Mouse (Mus musculus): ENCODE measurements around the gene Olfr193.
"Not testable (repeated sequence)": the region's sequence is repeated elsewhere in the genome, so short reads cannot be mapped to it uniquely, and the experiment has no call there.

The Olfr193 gene

DNA sequence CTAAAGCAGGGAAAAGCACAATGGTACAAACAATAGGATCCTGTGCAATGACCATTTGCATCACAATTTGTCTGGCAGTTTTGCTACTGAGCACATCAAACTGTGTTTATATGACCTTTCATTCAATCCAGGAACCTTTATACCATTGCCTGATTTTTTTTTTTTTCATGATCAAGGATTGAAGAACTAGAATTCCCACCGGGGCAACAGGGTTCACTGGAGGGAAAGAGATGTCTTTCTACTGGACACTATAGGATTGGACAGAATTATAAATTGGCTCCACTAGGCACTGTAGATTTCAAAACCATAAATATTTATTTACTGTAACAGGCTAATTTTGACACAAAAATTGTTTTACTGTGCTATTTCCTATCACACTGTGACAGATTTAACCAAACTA lies at the start of gene Olfr193:
Gene Olfr193, minus strand, starts transcription at position 101 of the 400 bp plus-strand sequence.
- no peak for DNase-seq (ENCODE audit: low read depth)

DNA sequence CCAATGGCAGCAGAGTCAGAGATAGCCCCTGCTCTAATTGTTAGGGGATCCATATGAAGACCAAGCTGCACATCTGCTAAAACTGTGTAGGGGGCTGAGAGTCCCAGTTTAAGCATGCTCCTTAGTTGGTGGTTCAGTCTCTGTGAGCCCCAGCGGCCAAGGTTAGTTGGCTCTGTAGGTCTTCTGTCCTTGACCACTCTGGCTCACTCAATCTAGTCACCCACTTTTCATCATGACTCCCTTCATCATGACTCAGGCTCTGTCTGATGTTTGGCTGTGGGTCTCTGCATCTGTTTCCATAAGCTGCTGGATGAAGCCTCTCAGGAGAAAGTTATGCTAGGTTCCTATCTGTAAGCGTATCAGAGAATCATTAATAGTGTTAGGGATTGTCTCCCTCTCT lies 40.3 kb upstream of the Olfr193 start:
- DNase-seq (ENCODE audit: low read depth) = no peak

DNA sequence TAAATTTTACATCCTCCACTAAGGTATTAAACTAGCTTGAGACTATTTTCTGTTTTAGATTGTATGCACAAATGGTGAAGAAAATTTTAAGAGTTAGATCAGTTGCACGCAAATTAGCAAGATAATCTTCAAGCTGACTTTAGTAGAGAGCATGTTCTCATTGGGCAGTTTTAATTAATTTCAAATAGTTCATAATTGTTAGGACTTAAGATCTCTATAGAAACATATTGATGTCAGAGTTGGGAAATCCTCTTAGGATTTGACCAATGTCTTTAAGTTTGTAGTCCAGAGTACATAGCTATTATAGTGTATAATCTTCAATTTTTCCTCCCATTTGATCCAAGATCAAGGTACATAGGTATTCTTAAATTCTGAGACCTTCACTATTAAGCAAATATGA lies 35.1 kb upstream of the Olfr193 start, which contains the start of gene Olfr195:
Gene Olfr195, plus strand, starts transcription at position 301 of the 400 bp plus-strand sequence.
- DNase-seq (ENCODE audit: low read depth) = no peak

DNA sequence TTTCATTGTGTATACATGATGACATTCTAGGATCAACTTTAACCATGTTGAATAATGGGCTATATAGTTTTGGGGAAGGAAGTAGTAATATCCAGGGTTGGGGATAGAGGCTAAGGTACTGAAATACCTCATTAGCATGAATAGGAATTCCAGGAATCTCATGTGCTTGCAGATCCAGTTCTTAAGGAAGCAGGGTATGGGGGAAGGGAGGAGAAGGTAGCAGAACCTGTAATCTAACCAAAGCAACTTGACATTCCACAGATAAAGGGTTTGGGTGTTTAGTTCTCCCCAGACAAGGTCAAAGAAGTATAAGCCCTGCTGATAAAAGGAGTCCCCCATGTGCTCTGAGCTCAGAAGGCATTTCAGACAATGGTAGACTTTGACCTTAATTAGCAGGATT lies 29.4 kb upstream of the Olfr193 start:
- DNase-seq (ENCODE audit: low read depth) = no peak

DNA sequence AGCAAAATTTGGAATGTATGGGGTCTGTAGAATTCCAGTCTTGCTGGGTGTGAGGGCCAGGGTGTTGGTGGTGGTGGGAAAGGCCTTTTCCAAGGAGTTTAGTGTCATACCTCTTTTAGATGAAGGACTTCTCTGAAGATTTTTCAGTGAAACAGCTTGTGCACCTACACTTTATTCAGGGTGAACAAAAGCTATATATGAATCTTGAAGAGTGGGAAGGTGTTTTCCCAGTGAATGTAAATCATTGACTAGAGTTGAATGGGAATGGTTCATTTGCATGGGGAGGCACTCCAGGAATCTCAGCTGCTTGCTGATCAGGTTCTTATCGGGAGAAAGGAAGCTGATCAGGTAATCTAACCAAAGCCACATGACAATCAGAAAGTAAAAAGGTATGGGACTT lies 19.1 kb upstream of the Olfr193 start:
- DNase-seq (ENCODE audit: low read depth) = no peak

DNA sequence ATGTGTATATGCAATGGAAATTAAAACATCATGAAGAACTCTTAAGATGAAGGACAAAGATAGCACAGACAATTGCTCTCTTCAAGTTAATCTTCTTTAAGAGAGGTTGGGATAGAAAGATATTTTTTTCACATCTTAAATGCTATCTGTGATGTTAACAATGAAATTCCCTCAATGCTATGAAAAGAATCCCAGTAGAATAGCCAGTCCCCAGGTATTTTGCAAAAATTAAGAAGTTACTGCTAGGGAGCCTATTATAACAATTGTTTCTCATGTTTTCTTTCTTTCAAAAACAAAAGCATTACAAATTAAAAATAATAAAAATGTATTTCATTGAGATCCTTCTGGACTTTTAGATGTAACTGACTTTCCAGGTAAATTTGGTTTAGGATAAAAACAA lies 9.3 kb upstream of the Olfr193 start, which contains the start of gene Olfr194:
Gene Olfr194, minus strand, starts transcription at position 101 of the 400 bp plus-strand sequence.
- no peak for DNase-seq (ENCODE audit: low read depth)

DNA sequence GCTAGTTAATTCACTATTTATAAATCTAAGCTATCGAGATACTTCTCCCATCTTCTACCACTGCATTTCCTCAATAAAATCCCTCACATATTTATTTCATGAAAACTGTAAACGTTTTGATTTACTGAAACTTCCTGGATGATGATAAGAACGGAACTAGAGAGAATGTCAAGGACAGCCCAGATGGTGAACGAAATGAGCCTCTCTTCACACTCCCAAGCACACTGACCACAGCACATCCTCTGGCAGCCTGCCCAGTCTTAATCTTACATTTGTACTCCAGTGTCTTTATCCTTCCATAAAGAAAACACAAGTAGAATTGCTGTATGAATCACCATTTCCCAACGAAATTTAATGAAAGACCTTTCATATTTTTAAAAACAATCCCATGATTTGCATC lies 3.2 kb downstream of the Olfr193 start:
- not testable (repeated sequence) for DNase-seq (ENCODE audit: low read depth)

DNA sequence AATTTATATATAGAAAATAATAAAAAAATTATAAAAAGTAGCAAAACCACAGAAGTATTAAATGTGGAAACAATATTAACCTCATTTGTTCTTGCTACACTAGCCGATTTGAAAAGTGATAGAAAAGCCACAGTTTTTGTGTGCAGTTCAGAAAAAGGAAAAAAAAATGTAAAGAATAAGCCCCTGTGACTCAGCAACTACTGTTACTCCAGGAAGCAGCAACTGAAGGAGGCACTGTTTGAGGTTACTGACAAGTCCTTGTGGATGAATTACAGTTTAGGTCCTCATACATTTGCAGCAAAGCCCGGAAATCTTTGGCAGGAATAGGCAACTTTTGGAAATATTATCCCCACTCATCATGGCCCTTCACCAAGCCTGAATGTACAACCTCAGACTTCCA lies 6.4 kb downstream of the Olfr193 start:
- DNase-seq (ENCODE audit: low read depth) = no peak

DNA sequence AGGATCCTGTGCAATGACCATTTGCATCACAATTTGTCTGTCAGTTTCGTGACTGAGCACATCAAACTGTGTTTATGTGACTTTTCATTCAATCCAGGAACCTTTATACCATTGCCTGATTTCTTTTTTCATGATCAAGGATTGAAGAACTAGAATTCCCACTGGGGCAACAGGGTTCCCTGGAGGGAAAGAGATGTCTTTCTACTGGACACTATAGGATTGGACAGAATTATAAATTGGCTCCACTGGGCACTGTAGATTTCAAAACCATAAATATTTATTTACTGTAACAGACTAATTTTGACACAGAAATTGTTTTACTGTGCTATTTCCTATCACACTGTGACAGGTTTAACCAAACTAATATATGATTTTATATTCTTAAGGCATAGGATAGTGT lies 22.0 kb downstream of the Olfr193 start, which contains the start of gene Olfr191:
Gene Olfr191, minus strand, starts transcription at position 101 of the 400 bp plus-strand sequence.
- not testable (repeated sequence) for DNase-seq (ENCODE audit: low read depth)

DNA sequence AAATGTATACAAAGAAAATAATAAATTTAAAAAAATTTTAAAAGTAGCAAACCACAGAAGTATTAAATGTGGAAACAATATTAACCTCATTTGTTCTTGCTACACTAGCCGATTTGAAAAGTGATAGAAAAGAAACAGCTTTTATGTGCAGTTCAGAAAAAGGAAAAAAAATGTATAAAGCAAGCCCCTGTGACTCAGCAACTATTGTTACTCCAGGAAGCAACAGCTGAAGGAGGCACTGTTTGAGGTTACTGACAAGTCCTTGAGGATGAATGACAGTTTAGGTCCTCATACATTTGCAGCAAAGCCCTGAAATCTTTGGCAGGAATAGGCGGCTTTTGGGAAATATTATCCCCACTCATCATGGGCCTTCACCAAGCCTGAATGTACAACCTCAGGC lies 30.6 kb downstream of the Olfr193 start:
- not testable (repeated sequence) for DNase-seq (ENCODE audit: low read depth)

DNA sequence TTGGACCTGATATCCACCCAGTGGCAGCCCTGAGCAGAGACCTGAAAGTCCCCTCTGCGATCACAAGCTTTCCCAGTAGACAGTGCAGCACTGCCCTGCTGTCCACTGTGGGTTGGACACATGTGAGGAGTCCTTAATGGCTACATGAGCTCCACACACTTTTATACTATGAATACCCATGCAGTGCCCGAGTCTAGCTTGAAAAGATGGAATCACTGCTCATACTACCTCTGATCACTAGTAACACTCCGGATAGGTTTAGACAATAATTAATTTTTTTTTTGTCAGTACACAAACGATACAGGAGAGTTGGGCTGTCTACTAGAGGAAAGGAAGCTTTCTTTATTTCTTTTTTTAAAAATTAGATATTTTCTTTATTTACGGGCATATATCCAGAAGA lies 33.8 kb downstream of the Olfr193 start, which contains the start of gene Olfr190:
Gene Olfr190, minus strand, starts transcription at position 101 of the 400 bp plus-strand sequence.
- no peak for DNase-seq (ENCODE audit: low read depth)

DNA sequence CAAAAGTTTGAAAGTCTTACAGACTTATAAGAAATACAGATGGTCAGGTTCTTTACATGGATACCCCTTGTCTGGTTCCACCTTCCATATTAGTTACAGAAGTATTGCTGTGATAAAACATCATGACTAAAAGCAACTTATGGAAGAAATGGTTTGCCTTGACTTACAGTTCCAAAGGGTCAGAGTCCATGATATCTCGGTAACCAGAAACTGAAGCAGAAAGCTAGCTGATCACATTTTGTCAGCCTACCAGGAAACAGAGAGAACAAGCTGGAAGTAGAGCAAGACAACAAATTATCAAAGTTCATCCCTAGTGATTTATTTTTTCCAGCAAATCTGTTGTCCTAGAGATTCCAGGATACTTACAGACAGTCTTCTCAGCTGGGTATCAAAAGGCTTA lies 38.2 kb downstream of the Olfr193 start:
- DNase-seq (ENCODE audit: low read depth) = no peak

DNA sequence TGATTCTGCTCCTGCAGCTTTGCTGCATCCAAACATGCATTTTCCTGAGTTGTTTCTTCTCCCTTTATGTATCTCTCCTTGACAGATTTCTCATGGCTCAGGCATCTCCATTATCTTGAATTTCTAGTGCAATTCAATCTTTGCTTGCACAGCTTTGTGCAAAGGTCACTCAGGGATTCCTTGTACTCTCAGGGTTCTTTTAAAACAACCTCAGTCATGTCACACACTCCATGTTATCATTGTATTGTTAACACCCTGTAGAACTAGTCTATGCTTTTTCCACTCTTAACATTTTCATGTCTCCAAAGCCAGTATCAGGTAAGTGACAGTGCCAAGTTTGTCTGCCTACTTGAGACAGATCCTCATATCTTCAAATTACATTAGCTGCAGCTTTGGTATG lies 39.9 kb downstream of the Olfr193 start:
- no peak for DNase-seq (ENCODE audit: low read depth)

DNA sequence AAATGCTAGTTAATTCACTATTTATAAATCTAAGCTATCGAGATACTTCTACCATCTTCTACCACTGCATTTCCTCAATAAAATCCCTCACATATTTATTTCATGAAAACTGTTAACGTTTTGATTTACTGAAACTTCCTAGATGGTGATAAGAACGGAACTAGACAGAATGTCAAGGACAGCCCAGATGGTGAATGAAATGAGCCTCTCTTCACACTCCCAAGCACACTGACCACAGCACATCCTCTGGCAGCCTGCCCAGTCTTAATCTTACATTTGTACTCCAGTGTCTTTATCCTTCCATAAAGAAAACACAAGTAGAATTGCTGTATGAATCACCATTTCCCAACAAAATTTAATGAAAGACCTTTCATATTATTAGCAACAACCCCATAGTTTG lies 49.3 kb downstream of the Olfr193 start:
- DNase-seq (ENCODE audit: low read depth) = not testable (repeated sequence)
